Mouse (Mus musculus): ENCODE measurements around the gene Mr1. TPM values are rescaled to one million over a fixed set of nuclear protein-coding genes. Genes with fewer than 3 reads are reported as not detected.

Mr1 gene
- polyA plus RNA-seq (2014; fragmentation: Nextera tagmentation; extraction: Ambion mirVana) = 2.9 and 3.1 TPM in 2 replicates

DNA sequence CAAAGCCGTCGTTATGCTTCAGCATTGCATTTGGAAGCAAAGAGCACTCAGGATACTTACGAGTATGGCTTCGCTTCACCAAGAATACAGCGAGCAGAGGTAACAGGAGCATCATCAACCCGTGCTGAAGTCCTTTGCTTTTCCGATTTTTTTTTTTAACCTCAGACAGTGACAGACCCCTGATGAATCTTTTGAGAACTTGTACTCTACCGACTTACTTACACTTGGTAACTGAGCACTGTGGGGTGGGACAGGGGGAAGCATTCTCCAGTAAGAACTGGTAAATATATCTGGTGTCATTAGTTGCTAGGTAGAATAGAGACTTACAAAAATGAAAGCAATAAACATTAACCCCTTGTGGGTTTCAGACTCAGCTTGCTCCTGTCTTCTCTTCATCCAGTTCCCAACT, at the start of gene Mr1:
Gene Mr1 (minus strand): TSS at position 243 of the 409 bp plus-strand sequence.
- 0 out of 2 replicates have a peak, but pooled peaks cover 2% of the 10 kb centered on the region for H3K4me1 ChIP-seq (ENCODE audit: control insufficient read depth, insufficient read depth, low read length)
- 53% methylated on average over 8 of the region's 8 CpGs for WGBS
- H3K9ac ChIP-seq (ENCODE audit: low read length) = peak within 1 kb of the TSS; percentile 41; the same call in 1 of the 2 replicates
- DNase-seq (ENCODE audit: low spot score) (peak; percentile 33), ATAC-seq (ENCODE audit: insufficient number of reproducible peaks, low FRiP score, low TSS enrichment, low read depth) (peak; percentile 81)
- H3K27me3 ChIP-seq (ENCODE audit: control insufficient read depth, insufficient read depth, low read length) = no peaks in the 10 kb centered on the region
- no peak within 1 kb of the TSS for H3K27ac ChIP-seq (replicated peaks; ENCODE audit: low read depth, low read length)
- H3K4me3 ChIP-seq (ENCODE audit: low read depth, low read length) = 0 out of 2 replicates have a peak within 1 kb of the TSS, but pooled peaks have one; percentile 16
- no peaks in the 10 kb centered on the region for H3K36me3 ChIP-seq (ENCODE audit: control insufficient read depth, insufficient read depth, low read length)
- H3K9me3 ChIP-seq (ENCODE audit: control insufficient read depth, low read length) = no peaks in the 10 kb centered on the region
- peak within 1 kb of the TSS; percentile 18; the same call in 1 of the 2 replicates for H3K4me2 ChIP-seq (ENCODE audit: low read depth, severe bottlenecking)

DNA sequence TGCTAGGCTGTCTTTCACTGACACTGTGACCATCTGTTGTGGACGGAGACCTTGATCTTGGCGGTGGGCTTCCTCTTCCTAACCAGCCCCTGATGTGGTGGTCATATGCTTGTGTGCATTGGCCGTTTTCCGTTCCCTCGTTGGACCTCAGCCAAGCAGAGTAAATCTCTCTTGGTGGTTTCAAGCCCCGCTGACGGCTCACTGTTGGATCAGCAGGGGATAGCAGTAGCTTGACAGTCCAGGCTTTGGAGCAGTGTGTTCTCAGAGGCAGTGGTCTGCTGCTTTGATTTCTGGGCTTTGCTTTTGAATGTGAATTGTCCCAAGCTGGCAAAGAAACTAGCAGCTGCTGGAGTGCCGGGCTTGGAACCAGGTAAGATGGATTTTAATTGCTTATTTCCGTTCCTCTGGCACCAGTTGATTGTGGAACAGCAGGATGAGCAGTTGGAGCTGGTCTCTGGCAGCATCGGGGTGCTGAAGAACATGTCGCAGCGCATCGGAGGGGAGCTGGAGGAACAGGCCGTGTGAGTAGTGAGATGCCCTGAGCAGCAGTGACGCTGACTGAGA, 46.3 kb upstream of the Mr1 start:
- H3K4me2 ChIP-seq (ENCODE audit: low read depth, severe bottlenecking) = no peak overlapping the region
- ATAC-seq (ENCODE audit: insufficient number of reproducible peaks, low FRiP score, low TSS enrichment, low read depth) (no peak), DNase-seq (ENCODE audit: low spot score) (no peak)
- H3K4me3 ChIP-seq (ENCODE audit: low read depth, low read length) = no peak overlapping the region
- H3K36me3 ChIP-seq (ENCODE audit: control insufficient read depth, insufficient read depth, low read length) = peaks cover 13% of the 10 kb centered on the region; the same call in 1 of the 2 replicates
- no peaks in the 10 kb centered on the region for H3K4me1 ChIP-seq (ENCODE audit: control insufficient read depth, insufficient read depth, low read length)
- no peak overlapping the region for H3K9ac ChIP-seq (ENCODE audit: low read length)
- WGBS = 78% methylated on average over 15 of the region's 15 CpGs
- no peaks in the 10 kb centered on the region for H3K27me3 ChIP-seq (ENCODE audit: control insufficient read depth, insufficient read depth, low read length)
- no peaks in the 10 kb centered on the region for H3K9me3 ChIP-seq (ENCODE audit: control insufficient read depth, low read length)
- no peak overlapping the region for H3K27ac ChIP-seq (replicated peaks; ENCODE audit: low read depth, low read length)

DNA sequence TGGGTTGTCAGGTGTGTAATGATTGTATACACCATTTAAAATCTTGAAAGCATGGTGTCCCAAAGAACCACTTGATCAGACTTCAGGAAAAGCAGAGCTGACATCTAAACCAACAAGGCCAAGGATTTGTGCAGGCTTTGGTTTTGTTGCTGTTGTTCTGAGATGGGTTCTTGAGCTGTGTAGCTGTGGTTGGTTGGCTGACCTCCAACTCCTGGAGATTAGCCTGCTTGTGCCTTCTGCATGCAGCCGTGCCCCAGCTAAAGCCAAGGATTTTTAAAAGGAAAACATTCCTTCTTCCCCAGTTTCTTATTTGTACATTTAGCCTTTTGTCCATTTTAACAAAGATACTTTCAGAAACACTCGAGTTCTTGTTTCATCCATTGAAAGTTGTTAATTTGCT, 45.1 kb upstream of the Mr1 start:
- Histone ChIP-seq H3K4me3 (ENCODE audit: low read depth, low read length) (no peak overlapping the region), H3K4me1 (ENCODE audit: control insufficient read depth, insufficient read depth, low read length) (no peaks in the 10 kb centered on the region), H3K36me3 (ENCODE audit: control insufficient read depth, insufficient read depth, low read length) (peaks cover 13% of the 10 kb centered on the region; the same call in 1 of the 2 replicates), H3K9me3 (ENCODE audit: control insufficient read depth, low read length) (no peaks in the 10 kb centered on the region), H3K27ac (replicated peaks; ENCODE audit: low read depth, low read length) (no peak overlapping the region), H3K9ac (ENCODE audit: low read length) (no peak overlapping the region), H3K27me3 (ENCODE audit: control insufficient read depth, insufficient read depth, low read length) (no peaks in the 10 kb centered on the region), H3K4me2 (ENCODE audit: low read depth, severe bottlenecking) (no peak overlapping the region)
- 94% methylated on average over 2 of the region's 2 CpGs for WGBS
- DNase-seq (ENCODE audit: low spot score) (no peak), ATAC-seq (ENCODE audit: insufficient number of reproducible peaks, low FRiP score, low TSS enrichment, low read depth) (no peak)

DNA sequence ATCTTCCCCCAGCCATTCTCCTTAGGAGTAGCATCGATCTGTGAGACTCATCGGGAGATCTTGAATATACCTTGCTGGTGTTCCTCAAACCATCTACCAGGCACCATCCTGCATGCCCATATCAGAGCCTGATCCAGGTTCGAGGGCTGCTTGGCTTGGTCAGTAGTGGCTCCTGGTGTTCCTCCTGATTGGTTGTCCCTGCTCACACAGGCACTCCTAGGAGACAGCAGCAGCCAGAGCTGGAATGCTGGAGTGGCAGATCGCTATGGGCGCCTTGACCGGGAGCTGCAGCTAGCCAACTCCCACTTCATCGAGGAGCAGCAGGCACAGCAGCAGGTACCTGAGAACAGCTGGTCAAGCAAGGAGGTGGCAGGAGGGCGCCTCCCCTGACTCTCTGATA, 44.6 kb upstream of the Mr1 start:
- no peak overlapping the region for H3K4me3 ChIP-seq (ENCODE audit: low read depth, low read length)
- no peak overlapping the region for H3K4me2 ChIP-seq (ENCODE audit: low read depth, severe bottlenecking)

DNA sequence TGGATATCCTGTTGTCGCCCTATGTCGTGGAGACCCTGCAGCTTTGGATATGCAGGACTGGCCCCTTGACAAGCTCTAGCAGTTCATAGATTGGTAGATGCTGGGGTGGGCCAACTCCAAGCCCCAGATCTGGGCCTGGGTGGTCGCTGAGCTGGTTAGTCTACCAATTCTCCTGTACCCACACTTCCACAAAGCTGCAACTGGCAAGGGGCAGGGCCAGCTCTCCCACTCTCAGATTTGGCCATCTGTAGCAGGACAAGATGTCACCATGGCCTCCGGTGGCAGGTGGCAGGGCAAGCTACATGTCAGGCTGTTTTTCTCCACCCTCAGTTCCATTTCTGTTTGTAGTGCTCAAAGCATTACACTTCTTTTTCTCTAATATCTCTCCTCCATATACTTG, 42.0 kb upstream of the Mr1 start:
- H3K9me3 ChIP-seq (ENCODE audit: control insufficient read depth, low read length) = no peaks in the 10 kb centered on the region
- no peaks in the 10 kb centered on the region for H3K27me3 ChIP-seq (ENCODE audit: control insufficient read depth, insufficient read depth, low read length)
- DNase-seq (ENCODE audit: low spot score) (no peak), ATAC-seq (ENCODE audit: insufficient number of reproducible peaks, low FRiP score, low TSS enrichment, low read depth) (no peak)
- no peak overlapping the region for H3K4me2 ChIP-seq (ENCODE audit: low read depth, severe bottlenecking)
- H3K4me1 ChIP-seq (ENCODE audit: control insufficient read depth, insufficient read depth, low read length) = no peaks in the 10 kb centered on the region
- no peak overlapping the region for H3K27ac ChIP-seq (replicated peaks; ENCODE audit: low read depth, low read length)
- WGBS = 89% methylated on average over 4 of the region's 4 CpGs
- no peak overlapping the region for H3K9ac ChIP-seq (ENCODE audit: low read length)
- peaks cover 15% of the 10 kb centered on the region; the same call in 1 of the 2 replicates for H3K36me3 ChIP-seq (ENCODE audit: control insufficient read depth, insufficient read depth, low read length)
- H3K4me3 ChIP-seq (ENCODE audit: low read depth, low read length) = no peak overlapping the region

More for the DNA sequence above, 44.6 kb upstream of the Mr1 start:
- Histone ChIP-seq H3K27ac (replicated peaks; ENCODE audit: low read depth, low read length) (no peak overlapping the region), H3K36me3 (ENCODE audit: control insufficient read depth, insufficient read depth, low read length) (peaks cover 13% of the 10 kb centered on the region; the same call in 1 of the 2 replicates), H3K9me3 (ENCODE audit: control insufficient read depth, low read length) (no peaks in the 10 kb centered on the region), H3K4me1 (ENCODE audit: control insufficient read depth, insufficient read depth, low read length) (no peaks in the 10 kb centered on the region), H3K9ac (ENCODE audit: low read length) (no peak overlapping the region), H3K27me3 (ENCODE audit: control insufficient read depth, insufficient read depth, low read length) (no peaks in the 10 kb centered on the region)
- DNase-seq (ENCODE audit: low spot score) (no peak), ATAC-seq (ENCODE audit: insufficient number of reproducible peaks, low FRiP score, low TSS enrichment, low read depth) (no peak)
- WGBS = 90% methylated on average over 8 of the region's 8 CpGs

DNA sequence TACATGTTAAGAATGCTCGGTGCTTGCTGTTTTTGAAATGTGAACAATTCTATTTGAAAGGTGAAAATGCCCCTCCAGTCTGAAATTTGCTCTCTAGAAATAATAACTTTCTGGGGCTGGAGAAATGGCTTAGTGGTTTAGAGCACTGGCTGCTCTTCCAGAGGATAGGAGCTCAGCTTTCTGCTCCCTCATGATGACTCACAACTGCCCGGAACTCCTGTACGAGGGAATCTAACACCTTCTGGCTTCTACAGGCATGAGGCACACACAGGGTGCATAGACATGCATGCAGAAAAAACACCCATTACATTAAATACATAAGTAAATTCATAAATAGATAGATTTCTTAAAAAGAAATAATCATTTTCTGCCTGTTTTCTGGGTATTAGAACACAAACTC, 37.6 kb upstream of the Mr1 start:
- Histone ChIP-seq H3K9ac (ENCODE audit: low read length) (no peak overlapping the region), H3K4me3 (ENCODE audit: low read depth, low read length) (no peak overlapping the region), H3K27me3 (ENCODE audit: control insufficient read depth, insufficient read depth, low read length) (no peaks in the 10 kb centered on the region), H3K4me2 (ENCODE audit: low read depth, severe bottlenecking) (no peak overlapping the region), H3K4me1 (ENCODE audit: control insufficient read depth, insufficient read depth, low read length) (no peaks in the 10 kb centered on the region), H3K27ac (replicated peaks; ENCODE audit: low read depth, low read length) (no peak overlapping the region), H3K36me3 (ENCODE audit: control insufficient read depth, insufficient read depth, low read length) (peaks cover 8% of the 10 kb centered on the region; the same call in 1 of the 2 replicates), H3K9me3 (ENCODE audit: control insufficient read depth, low read length) (no peaks in the 10 kb centered on the region)
- no peak for ATAC-seq (ENCODE audit: insufficient number of reproducible peaks, low FRiP score, low TSS enrichment, low read depth)
- 87% methylated on average over 3 of the region's 3 CpGs for WGBS
- no peak for DNase-seq (ENCODE audit: low spot score)

DNA sequence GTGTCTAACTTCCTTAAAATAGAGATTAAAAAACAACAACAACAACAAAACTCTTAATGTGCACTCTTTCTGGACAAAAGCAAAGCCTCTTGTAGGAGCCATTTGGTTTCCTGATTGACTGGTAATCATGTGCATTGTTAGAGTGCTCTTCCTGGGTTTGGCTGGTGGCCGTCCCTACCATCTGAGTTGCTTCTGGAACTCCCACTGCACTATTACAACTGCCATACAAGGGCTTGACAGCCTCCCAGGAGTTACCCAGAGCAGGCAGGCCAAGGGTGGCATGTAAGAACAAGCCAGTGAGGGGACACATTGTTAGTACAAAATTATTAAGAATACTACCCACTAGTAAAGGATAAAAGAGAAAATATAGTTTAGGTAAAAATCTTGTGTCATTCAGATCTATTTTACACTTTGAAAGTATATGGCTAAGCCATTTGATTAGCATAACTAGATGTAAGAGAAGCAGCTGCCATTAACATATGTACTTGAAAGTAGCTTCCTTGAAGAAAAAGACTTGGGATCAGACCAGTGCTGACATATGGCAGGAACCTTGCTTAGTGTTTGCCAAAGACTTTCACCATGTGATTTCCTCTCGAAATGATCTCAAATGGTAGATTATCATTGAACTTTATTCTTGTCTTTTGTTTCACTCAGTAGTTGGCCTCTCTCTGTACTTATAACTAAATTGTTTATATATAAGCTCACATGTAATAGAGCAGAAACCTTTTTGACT, 31.7 kb upstream of the Mr1 start:
- no peak overlapping the region for H3K4me3 ChIP-seq (ENCODE audit: low read depth, low read length)
- no peaks in the 10 kb centered on the region for H3K9me3 ChIP-seq (ENCODE audit: control insufficient read depth, low read length)
- DNase-seq (ENCODE audit: low spot score) (no peak), ATAC-seq (ENCODE audit: insufficient number of reproducible peaks, low FRiP score, low TSS enrichment, low read depth) (no peak)
- WGBS = 89% methylated on average over 2 of the region's 2 CpGs
- H3K27me3 ChIP-seq (ENCODE audit: control insufficient read depth, insufficient read depth, low read length) = no peaks in the 10 kb centered on the region
- H3K27ac ChIP-seq (replicated peaks; ENCODE audit: low read depth, low read length) = no peak overlapping the region
- no peak overlapping the region for H3K4me2 ChIP-seq (ENCODE audit: low read depth, severe bottlenecking)
- H3K4me1 ChIP-seq (ENCODE audit: control insufficient read depth, insufficient read depth, low read length) = no peaks in the 10 kb centered on the region
- no peak overlapping the region for H3K9ac ChIP-seq (ENCODE audit: low read length)
- peaks cover 4% of the 10 kb centered on the region for H3K36me3 ChIP-seq (ENCODE audit: control insufficient read depth, insufficient read depth, low read length)

DNA sequence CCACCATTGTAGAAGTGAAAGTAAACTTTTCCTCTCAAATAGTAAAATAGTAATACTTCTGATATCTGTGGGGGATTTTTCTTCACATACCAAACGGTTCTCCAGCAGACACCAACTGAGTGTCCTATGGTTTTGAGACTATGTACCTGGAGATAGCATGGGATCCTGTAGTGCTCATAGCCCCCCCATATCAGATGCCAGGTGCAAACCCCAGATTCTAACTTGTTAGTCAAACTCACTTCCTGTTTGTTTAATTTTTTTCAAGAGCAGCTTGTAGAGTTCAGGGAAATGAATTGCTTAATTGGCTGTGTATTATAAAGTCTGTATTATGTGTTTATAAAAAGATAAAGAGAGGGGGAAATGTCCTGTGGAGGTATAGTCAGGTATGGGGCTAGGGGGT, 27.8 kb upstream of the Mr1 start:
- peaks cover 4% of the 10 kb centered on the region for H3K36me3 ChIP-seq (ENCODE audit: control insufficient read depth, insufficient read depth, low read length)
- H3K27ac ChIP-seq (replicated peaks; ENCODE audit: low read depth, low read length) = no peak overlapping the region
- WGBS = 83% methylated on average over 1 of the region's 1 CpGs
- DNase-seq (ENCODE audit: low spot score) (no peak), ATAC-seq (ENCODE audit: insufficient number of reproducible peaks, low FRiP score, low TSS enrichment, low read depth) (no peak)
- H3K9me3 ChIP-seq (ENCODE audit: control insufficient read depth, low read length) = no peaks in the 10 kb centered on the region
- H3K27me3 ChIP-seq (ENCODE audit: control insufficient read depth, insufficient read depth, low read length) = no peaks in the 10 kb centered on the region
- no peak overlapping the region for H3K4me3 ChIP-seq (ENCODE audit: low read depth, low read length)
- no peak overlapping the region for H3K4me2 ChIP-seq (ENCODE audit: low read depth, severe bottlenecking)
- H3K4me1 ChIP-seq (ENCODE audit: control insufficient read depth, insufficient read depth, low read length) = no peaks in the 10 kb centered on the region
- H3K9ac ChIP-seq (ENCODE audit: low read length) = no peak overlapping the region

All from limb, embryonic 11.5 days (tissue).